Mouse (Mus musculus) spleen, adult 12 weeks (tissue): Measurements from ENCODE around the gene Rpl18.

Experiments used
- DNase-seq: peaks from one replicate; pipeline ENCODE4 v3.0.0; 2022; ENCODE audit warnings: low spot score

Gene Rpl18

DNA sequence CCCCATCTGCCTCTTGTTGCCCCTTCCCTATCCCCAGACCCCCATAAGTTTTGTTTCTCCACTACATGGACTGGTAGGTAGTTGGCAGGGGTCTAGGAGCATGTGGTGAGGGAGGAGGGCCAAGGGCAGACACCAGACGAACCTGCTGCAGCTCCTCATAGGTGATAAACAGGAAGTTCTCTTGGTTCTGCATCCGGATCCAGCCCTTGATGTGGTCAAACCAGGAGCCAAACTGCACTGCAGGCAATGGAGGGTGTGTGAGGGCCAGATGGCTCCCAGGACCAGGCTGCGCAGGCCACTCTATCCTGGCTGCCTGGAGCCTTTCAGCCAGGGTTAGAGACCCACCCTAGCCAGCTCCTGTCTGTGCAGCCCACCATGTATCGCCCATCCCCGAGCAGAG lies 18.2 kb downstream of the Rpl18 start:
- DNase-seq: no peak

DNA sequence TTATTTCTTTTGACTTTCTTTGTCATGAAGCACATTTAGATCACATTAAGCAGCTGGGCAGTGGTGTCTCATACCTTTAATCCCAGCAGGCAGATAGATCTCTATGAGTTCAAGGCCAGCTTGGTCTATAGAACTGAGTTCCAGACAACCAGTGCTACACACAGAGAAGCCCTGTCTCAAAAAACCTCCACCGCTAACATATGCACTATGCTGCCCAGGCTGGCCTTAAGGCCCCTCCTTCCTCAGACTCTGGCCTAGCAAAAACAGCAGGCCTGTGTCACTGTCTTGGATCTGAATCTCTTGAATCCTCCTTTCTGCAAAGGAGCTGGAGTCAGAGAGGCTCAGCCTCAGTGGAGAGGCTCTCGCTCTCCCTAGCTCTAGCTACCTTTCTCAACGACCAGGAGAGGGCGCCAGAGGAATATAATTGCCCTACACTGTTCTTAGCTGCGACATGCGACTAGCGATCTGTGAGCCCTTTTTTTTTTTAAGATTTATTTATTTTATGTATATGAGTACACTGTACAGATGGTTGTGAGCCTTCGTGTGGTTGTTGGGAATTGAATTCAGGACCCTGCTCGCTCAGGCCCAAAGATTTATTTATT lies 24.0 kb downstream of the Rpl18 start:
- no peak for DNase-seq

DNA sequence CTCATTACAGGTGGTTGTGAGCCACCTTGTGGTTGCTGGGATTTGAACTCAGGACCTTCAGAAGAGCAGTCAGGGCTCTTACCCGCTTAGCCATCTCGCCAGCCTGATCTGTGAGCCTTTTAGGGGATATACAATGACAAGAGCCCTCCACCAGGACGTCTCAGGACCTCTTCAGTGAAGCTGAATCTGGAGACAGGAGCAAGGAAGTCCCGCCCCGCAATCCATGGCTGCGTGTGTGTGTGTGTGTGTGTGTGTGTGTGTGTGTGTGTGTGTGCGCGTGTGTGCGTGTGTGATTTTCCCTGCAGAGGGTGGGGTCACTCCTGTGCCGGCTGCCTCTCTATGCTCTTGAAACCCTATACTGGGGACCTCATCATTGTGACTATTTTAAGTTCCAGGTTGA lies 24.6 kb downstream of the Rpl18 start:
- no peak for DNase-seq

DNA sequence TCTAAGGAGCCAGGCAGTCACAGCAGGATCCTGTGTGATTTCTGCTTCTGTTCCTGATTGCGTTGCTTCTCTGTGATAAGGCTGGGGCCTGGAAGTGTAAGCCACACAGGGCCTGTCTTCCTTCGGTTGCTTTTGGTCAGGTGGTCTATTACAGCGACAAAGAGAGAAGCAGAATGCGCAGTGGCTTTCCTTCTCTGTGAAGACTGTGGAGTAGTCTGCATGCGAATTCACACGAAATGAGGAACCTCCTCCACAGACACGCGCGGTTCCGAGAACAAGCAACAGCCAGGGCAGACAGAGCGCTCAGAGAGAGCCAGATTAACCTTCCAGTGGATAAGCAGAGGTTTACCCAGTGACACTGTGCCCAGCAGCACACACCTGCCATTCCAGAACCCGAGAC lies 26.1 kb downstream of the Rpl18 start:
- DNase-seq: no peak

DNA sequence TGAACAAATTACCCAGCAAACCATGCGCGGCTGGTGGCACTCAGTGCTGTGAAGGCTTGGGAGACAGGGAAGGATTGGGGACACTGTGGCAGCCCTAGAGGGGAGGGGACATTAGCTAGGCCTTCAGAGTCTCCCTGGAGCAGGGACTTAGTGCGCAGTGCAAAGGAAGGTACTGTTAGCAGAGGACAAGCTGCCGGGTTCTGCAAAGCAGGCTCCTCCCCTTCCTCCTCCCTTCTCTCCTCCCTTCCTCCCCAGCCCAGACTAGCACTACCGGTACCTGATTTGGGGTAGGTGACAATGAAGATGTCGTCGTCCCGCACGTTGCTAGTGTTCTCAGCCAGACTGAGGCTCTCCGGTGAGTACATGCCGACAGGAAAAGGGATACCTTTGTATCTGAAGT lies 26.5 kb downstream of the Rpl18 start:
- DNase-seq: no peak

DNA sequence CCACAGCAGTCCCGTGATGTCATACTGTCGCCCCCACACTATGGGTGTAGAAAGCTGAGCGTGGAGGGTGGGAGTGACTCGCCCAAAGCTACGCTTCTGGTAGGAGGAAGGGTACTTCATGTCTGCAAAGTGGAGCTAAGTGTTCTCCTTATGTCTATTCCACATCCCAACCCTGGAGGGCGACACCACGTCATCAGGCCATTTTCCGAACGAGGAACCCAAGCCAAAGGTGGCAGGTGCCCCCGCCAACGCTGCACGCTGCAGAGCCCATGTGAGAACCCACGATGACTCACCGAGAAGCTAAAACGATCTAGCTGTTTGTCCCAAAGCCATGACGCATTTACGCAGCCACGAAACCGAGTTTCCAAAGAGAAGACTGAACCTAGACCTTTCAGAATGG lies 27.1 kb downstream of the Rpl18 start:
- DNase-seq: no peak

DNA sequence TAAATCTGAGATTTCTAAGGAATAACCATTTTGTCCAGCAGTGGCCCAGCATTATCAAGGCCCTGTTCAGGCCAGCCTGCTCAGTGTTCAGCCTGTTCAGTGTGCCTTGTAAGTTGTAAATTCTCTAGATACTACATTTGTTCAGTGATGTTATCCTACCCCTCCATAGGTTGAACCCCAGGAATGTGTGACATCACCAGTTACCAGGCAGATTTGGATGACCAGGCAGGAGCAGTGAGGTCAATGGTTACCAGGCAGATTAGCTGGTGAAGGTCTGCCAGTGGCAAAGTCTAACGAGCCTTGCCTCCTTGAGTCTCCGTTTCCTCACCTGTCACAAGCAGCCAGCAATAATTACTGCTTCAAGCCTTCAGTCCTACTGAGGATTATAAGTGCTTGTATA lies 29.1 kb downstream of the Rpl18 start:
- DNase-seq: no peak

DNA sequence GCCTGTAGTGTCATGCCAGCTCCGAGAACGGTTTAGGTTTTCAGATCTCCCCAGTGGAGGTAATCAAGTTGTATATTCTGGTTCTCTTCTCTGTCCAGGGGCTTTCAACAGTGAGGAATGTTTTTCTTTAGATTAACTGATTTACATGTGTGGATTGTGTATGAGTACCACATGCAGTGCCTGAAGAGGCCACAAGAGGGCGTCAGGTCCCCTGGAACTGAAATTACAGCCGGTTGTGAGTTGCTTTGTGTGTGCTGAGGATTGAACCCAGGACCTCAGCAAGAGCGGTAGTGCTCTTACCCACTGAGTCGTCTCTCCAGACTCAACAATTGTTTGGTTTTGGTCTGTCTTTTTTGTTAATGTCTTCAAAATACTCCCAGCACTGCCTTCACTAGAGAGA lies 31.3 kb downstream of the Rpl18 start:
- DNase-seq: no peak

DNA sequence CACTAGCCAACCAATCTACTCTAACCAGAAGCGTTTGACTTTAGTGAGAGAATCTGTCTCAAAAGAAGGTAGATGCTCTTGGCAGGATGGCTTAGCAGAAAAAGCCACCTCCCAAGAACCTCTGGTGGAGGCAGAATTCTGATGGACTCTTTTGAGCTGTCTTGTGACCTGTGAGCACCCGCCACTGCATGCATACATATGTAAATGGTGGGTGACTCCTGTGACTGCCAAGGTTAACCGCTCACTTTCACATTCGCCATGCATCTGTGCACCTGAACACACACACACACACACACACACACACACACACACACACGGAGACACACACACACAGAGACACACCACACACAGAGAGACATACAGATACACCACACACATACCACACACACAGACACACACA lies 32.2 kb downstream of the Rpl18 start:
- no peak for DNase-seq

DNA sequence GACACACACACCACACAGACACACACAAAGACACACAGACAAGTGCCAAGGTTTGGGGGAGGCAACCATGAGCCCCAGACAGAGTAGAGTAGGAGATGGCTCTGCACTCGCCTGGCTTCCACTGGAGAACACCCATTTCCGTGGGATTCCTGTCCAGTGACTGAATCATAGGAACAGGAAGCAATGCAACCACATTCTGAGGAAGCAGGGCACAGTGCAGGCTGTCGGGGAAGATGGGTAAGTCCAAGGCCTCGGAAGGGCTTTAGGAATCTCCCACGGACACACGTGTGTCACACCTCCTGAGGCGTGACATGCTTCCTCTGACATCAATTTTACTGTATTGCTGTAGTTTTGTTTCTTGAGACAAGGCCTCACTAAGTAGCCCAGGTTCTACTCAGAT lies 32.9 kb downstream of the Rpl18 start:
- DNase-seq: no peak

DNA sequence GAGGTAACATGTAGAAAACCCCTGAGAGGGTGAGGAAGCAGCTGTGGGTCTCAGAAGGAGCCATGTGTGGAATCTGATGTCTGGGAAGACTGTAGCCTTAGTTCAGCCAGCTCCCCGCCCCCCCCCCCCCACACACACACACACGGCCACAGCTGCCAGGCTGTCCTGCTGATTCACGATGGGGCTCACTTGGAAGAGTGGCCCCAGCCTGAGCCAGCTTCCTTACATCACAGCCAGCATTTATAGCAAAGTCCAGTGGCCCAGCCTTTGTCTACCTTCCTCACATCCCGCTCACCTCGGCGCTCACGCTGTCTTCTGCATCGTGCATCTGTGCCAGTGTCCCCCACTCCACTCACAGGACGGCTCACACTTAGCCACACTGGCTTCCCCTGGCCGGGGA lies 34.1 kb downstream of the Rpl18 start:
- DNase-seq: no peak

DNA sequence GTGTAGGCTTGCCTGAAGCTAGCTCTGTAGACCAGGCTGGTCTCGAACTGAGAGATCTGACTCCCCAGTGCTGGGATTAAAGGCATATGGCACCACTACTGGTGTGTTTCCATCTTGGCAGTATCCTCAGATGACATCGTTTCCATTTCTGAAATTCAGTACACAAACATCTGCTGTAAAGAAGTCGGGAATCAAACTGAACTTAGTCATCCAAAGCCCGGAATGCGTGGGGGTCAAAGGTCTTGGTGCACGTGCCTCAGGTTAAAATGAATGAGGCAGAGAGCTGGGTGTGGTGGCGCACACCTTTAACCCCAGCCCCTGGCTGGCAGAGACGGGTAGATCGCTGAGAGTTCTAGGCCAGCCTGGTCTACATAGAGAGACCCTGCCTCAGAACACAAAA lies 34.9 kb downstream of the Rpl18 start:
- no peak for DNase-seq

DNA sequence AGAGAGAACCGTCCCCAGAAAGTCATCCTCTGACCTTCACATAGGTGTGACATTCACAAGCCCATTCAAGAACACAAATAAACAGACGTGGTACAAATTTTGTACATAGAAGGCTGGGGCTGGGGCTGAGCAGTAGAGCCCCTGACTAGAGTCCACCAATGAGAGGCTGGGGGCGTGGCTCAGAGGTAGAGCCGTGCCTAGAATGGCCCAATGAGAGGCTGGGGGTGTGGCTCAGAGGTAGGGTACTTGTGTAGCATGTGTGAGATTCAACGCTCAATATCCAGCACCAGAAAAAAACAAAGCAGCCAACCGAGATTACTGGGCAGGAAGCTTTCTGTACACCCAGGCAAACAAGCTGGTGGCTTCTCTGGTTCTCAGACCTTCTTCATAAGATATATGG lies 40.4 kb downstream of the Rpl18 start:
- no peak for DNase-seq

DNA sequence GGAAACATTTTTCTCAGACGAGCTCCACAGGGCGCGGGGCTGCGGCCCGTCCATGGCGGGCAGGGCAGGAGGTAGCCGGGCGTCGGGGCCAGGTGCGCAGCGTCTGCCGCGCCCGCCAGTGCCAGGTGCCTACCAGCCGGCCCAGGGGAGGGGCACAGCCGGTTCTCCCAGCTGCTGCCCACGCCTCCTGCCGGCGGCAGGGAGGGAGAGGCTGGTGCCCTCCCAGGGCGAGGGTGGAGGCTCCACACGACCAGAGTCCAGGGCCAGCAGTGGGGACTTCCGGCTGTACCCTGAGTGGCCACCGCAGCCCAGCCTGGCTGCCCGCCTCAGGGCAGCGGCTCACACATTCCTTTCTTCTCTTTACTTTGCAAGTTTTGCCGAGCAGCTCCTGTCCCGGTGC lies 44.1 kb downstream of the Rpl18 start:
- no peak for DNase-seq

DNA sequence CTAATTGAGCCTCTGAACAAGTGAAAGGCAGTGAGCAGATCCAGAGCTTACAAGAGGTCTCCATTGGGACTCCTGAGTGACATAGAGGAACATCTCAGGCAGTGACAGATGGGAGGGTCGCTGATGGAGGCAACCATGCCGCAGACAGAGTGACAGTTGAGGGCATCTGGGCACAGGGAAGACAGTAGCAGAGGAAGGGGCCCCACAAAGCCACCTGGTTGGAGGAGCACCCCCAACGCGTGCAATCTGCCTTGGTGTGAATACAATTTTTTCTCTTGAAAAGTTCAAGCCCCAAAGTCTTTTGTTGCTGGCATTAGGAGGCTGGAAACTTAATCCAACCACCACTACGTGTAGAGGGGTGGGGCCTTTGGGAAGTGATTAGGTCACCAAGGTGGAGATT lies 44.9 kb downstream of the Rpl18 start:
- DNase-seq: no peak

DNA sequence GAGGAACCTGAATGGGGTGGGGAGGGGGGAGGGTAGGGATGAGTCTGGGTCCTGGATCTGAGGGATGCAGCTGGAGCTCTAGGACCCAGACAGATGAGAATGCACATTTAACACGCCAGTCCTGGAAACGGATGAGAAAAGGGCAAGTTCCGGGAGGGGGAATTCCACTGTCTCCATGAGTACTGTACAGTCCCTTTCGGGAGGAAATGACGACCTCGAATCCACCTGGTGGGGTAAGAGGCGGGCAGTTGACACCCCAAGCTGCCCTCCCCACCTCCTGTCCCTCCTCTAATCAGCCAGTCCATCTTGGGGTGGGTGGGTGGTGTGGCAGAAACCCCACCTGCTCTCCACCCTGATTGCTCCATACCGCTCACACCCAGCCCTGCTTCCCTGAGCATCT lies 50.7 kb downstream of the Rpl18 start:
- no peak for DNase-seq

DNA sequence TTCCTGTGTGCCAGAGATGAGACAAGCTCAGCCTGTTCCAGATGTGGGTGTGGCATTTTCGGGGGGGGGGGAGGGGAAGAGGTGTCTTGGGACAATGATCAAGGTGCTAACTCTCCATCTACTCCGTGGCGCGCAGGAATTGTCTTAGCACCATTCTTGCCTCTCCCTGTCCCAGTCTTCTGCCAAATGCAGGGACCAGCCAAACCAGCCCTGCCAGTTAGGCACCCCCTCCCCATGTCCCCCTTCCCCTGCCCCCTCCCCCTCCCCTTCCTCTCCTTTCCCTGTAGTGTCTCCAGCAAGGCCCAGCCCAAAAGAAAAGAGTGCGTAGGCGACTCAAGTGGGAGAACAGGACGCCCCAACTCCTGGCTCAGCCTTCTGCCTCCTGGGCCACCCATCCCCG lies 51.5 kb downstream of the Rpl18 start:
- DNase-seq: no peak

DNA sequence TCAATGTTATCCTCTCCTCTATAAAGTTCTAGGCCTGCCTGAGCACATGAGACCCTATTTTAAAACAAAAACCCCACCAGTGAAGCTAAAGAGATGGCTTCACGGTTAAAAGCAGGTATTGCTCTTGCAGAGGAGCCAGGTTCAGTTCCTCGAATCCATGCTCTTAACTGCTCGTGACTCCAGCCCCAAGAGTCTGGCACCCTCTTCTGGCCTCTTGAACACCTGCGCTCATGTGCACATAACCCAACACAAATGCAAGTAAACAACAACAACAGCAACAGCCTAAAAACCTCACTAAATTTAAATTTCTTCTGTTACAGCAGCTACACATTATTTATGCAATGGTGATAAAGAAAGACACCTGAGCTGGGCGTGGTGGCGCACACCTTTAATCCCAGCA lies 52.2 kb downstream of the Rpl18 start:
- no peak for DNase-seq
